Mouse (Mus musculus): ENCODE results near the gene Becn1. TPM values are rescaled to one million over a fixed set of nuclear protein-coding genes. Genes with fewer than 3 reads are reported as not detected.

Becn1 gene
- polyA plus RNA-seq, 1 experiment from 2014 or later = 166 TPM

DNA sequence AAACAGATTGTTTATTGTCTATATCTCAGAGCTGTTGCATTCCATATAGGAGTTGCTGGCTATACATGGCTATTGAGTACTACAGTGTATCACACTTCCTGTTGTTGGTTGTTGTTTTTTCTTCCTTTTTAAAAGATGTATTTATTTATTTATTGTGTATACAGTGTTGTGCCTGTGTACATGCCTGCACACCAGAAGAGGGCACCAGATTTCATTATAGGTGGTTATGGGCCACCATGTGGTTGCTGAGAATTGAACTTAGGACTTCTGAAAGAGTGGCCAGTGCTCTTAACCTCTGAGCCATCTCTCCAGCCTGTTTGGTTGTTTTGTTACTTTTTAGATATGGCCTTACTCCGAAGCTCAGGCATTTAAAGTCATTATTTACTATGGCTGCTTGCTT lies 12.5 kb upstream of the Becn1 start:
- no peak for ATAC-seq (replicated peaks; ENCODE audit: low FRiP score)
- H3K9ac ChIP-seq = no peak overlapping the region
- H3K36me3 ChIP-seq = peaks cover 21% of the 10 kb centered on the region

DNA sequence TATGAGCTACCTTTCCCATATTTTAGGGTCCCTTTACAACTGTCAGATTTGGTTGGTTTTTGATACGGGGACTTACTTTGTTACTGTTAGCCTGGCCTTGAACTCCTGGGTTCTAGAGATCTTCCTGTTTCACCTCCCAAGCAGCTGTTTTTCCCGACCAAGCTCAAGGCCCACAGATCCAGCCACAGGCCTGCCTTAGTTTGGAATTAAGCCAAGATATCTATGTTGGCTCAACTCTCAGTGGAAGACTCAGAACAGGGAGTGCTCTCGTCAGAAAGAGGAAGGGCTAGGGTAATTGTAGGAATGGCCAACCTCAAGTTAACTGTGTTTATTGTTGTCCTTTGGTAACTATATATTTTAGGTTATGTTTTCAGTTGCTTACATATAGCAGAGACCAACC lies 10.1 kb upstream of the Becn1 start:
- no peak overlapping the region for H3K4me3 ChIP-seq (replicated peaks)
- H3K27me3 ChIP-seq = peaks cover 5% of the 10 kb centered on the region
- no peaks in the 10 kb centered on the region for H3K9me3 ChIP-seq (replicated peaks)
- no peak overlapping the region for H3K27ac ChIP-seq
- no peak overlapping the region for H3K9ac ChIP-seq
- ATAC-seq (replicated peaks; ENCODE audit: low FRiP score) = no peak
- H3K36me3 ChIP-seq = no peaks in the 10 kb centered on the region
- peaks cover 8% of the 10 kb centered on the region for H3K4me1 ChIP-seq
- no peak overlapping the region for H3K4me2 ChIP-seq
- WGBS = 56% methylated on average over 3 of the region's 3 CpGs

More for the DNA sequence above, 12.5 kb upstream of the Becn1 start:
- H3K4me2 ChIP-seq = no peak overlapping the region
- no peaks in the 10 kb centered on the region for H3K9me3 ChIP-seq (replicated peaks)
- no peak overlapping the region for H3K4me3 ChIP-seq (replicated peaks)
- H3K4me1 ChIP-seq = peaks cover 18% of the 10 kb centered on the region
- WGBS = 90% methylated on average over 1 of the region's 1 CpGs
- H3K27me3 ChIP-seq = no peaks in the 10 kb centered on the region
- no peak overlapping the region for H3K27ac ChIP-seq

GRCm38 (mm10) chr11:101311083-101311482 lies 9.0 kb upstream of the Becn1 start:
- ATAC-seq (replicated peaks; ENCODE audit: low FRiP score) = no peak
- Histone ChIP-seq H3K27ac (no peak overlapping the region), H3K4me3 (replicated peaks) (no peak overlapping the region), H3K9me3 (replicated peaks) (no peaks in the 10 kb centered on the region), H3K27me3 (peaks cover 10% of the 10 kb centered on the region), H3K36me3 (no peaks in the 10 kb centered on the region), H3K4me2 (no peak overlapping the region), H3K4me1 (peaks cover 3% of the 10 kb centered on the region; the same call in 1 of the 2 replicates), H3K9ac (no peak overlapping the region)
- 84% methylated on average over 3 of the region's 3 CpGs for WGBS

DNA sequence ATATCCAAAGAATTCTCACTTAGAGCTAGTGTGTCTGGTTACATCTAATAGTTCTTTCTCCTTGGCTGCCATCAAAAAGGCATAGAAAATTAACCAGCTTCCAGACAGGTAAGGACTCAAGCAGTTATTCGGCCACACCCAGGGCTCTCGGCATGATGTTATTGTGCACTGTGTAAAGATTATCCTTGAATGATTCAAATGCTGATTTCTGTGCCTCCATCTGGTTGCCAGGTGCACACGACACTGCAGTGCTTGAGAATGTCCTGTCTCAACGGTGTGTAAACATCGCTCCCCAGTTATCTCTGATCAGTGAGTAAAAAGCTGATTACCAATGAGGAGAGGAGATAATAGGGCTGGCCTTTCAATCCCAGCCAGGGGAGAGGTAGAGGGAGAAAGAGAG lies 5.7 kb upstream of the Becn1 start:
- Histone ChIP-seq H3K27ac (no peak overlapping the region), H3K4me3 (replicated peaks) (no peak overlapping the region), H3K9ac (no peak overlapping the region), H3K36me3 (no peaks in the 10 kb centered on the region), H3K4me2 (no peak overlapping the region), H3K9me3 (replicated peaks) (no peaks in the 10 kb centered on the region), H3K27me3 (peaks cover 10% of the 10 kb centered on the region), H3K4me1 (no peaks in the 10 kb centered on the region)
- no peak for ATAC-seq (replicated peaks; ENCODE audit: low FRiP score)
- WGBS = 52% methylated on average over 5 of the region's 5 CpGs

- Histone ChIP-seq H3K27me3 (no peaks in the 10 kb centered on the region), H3K9me3 (replicated peaks) (no peaks in the 10 kb centered on the region), H3K9ac (peak overlapping the region; percentile 83), H3K4me1 (peaks cover 18% of the 10 kb centered on the region), H3K36me3 (peaks cover 33% of the 10 kb centered on the region), H3K4me3 (replicated peaks) (peak overlapping the region; percentile 84), H3K4me2 (peak overlapping the region; percentile 90), H3K27ac (peak overlapping the region; percentile 67)
- 13% methylated on average over 26 of the region's 26 CpGs for WGBS
- no peak for ATAC-seq (replicated peaks; ENCODE audit: low FRiP score)
These were observed 635 bp downstream of the Becn1 start for GRCm38 (mm10) chr11:101301299-101302003.

- Histone ChIP-seq H3K9me3 (replicated peaks) (no peaks in the 10 kb centered on the region), H3K27me3 (no peaks in the 10 kb centered on the region), H3K4me2 (peak overlapping the region; percentile 90), H3K4me1 (peaks cover 18% of the 10 kb centered on the region), H3K9ac (peak overlapping the region; percentile 83; the same call in 1 of the 2 replicates), H3K36me3 (peaks cover 38% of the 10 kb centered on the region), H3K27ac (no peak overlapping the region), H3K4me3 (replicated peaks) (peak overlapping the region; percentile 84)
- WGBS = 76% methylated on average over 7 of the region's 7 CpGs
- no peak for ATAC-seq (replicated peaks; ENCODE audit: low FRiP score)
These were observed 1.2 kb downstream of the Becn1 start for GRCm38 (mm10) chr11:101300881-101301280.

DNA sequence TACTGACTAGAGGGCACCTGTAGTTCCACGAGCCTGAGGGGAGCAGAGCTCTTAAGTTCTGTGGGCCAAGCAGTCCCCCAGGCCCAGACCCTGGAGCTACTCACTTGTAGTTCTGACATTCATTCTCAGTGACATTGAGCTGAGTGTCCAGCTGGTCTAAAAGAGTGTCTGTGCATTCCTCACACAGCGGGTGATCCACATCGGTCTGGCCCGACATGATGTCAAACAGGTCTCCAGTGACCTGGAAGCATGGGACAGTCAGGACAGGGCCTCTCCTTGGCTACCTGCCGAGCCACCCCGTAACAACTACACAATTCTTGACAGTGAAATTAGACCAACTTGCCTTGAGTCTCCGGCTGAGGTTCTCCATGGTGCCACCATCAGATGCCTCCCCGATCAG lies 6.9 kb downstream of the Becn1 start:
- WGBS = 94% methylated on average over 8 of the region's 8 CpGs
- Histone ChIP-seq H3K4me1 (peaks cover 1% of the 10 kb centered on the region), H3K4me3 (replicated peaks) (no peak overlapping the region), H3K27ac (no peak overlapping the region), H3K4me2 (no peak overlapping the region), H3K9me3 (replicated peaks) (no peaks in the 10 kb centered on the region), H3K36me3 (peaks cover 95% of the 10 kb centered on the region), H3K27me3 (no peaks in the 10 kb centered on the region), H3K9ac (no peak overlapping the region)
- no peak for ATAC-seq (replicated peaks; ENCODE audit: low FRiP score)

GRCm38 (mm10) chr11:101291231-101291630 lies 10.9 kb downstream of the Becn1 start:
- H3K27ac ChIP-seq = no peak overlapping the region
- no peak for ATAC-seq (replicated peaks; ENCODE audit: low FRiP score)
- no peaks in the 10 kb centered on the region for H3K4me1 ChIP-seq
- no peak overlapping the region for H3K4me2 ChIP-seq
- no peak overlapping the region for H3K4me3 ChIP-seq (replicated peaks)
- 95% methylated on average over 8 of the region's 8 CpGs for WGBS
- peaks cover 95% of the 10 kb centered on the region for H3K36me3 ChIP-seq
- no peaks in the 10 kb centered on the region for H3K9me3 ChIP-seq (replicated peaks)
- no peaks in the 10 kb centered on the region for H3K27me3 ChIP-seq
- no peak overlapping the region for H3K9ac ChIP-seq

GRCm38 (mm10) chr11:101287306-101287705 lies 14.8 kb downstream of the Becn1 start:
- WGBS = 85% methylated on average over 9 of the region's 9 CpGs
- Histone ChIP-seq H3K4me3 (replicated peaks) (no peak overlapping the region), H3K9me3 (replicated peaks) (no peaks in the 10 kb centered on the region), H3K9ac (no peak overlapping the region), H3K4me1 (peaks cover 23% of the 10 kb centered on the region), H3K27ac (no peak overlapping the region), H3K4me2 (no peak overlapping the region), H3K27me3 (no peaks in the 10 kb centered on the region), H3K36me3 (peaks cover 60% of the 10 kb centered on the region)
- ATAC-seq (replicated peaks; ENCODE audit: low FRiP score) = no peak

DNA sequence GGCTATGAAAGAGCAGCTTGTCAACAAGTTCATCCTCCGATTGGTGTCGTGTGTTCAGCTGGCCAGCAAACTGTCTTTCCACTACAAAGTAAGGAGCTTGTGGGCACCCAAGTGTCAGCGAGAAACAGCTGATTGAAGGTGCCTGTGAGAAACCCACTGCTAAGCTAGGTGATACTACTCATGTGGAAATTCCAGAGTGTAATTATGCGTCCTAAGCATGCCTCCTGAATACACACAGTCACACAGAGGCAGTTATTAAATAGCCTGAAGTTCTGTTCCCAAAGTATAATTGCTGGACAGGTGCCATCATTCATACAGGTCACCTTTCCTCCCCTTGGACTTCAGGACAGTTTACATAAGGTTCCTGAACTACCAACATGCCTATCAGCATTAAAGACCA lies 18.3 kb downstream of the Becn1 start:
- Histone ChIP-seq H3K9ac (no peak overlapping the region), H3K4me1 (peaks cover 46% of the 10 kb centered on the region), H3K36me3 (peaks cover 25% of the 10 kb centered on the region), H3K27me3 (no peaks in the 10 kb centered on the region), H3K9me3 (replicated peaks) (no peaks in the 10 kb centered on the region), H3K4me3 (replicated peaks) (no peak overlapping the region), H3K4me2 (no peak overlapping the region), H3K27ac (peak overlapping the region; percentile 77)
- 40% methylated on average over 4 of the region's 4 CpGs for WGBS
- no peak for ATAC-seq (replicated peaks; ENCODE audit: low FRiP score)

GRCm38 (mm10) chr11:101282896-101283295 lies 19.2 kb downstream of the Becn1 start:
- Histone ChIP-seq H3K4me1 (peaks cover 49% of the 10 kb centered on the region), H3K4me2 (no peak overlapping the region), H3K9me3 (replicated peaks) (no peaks in the 10 kb centered on the region), H3K27ac (peak overlapping the region; percentile 77), H3K9ac (no peak overlapping the region), H3K36me3 (peaks cover 17% of the 10 kb centered on the region), H3K4me3 (replicated peaks) (no peak overlapping the region), H3K27me3 (no peaks in the 10 kb centered on the region)
- no peak for ATAC-seq (replicated peaks; ENCODE audit: low FRiP score)
- WGBS = 20% methylated on average over 5 of the region's 5 CpGs

DNA sequence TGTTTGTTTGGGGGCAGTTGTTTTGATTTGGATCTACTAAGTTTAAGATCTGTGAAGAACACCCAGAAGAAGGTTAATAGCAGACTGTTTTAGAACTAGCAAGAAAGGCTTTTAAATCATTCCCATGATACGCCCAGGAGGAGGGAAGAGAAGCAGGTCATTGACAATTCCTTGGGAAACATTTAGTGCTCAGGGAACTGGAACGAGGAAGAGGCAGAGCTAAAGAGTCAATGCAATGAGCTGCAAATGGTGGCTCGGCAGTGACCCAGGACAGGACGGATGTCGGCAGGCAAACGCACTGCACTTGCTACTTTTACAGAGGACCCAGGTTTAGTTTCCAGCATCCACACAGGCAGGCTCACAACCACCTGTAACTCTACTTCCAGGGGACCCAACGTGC lies 21.2 kb downstream of the Becn1 start:
- Histone ChIP-seq H3K4me2 (0 out of 2 replicates have a peak overlapping the region, but pooled peaks have one; percentile 30), H3K27me3 (no peaks in the 10 kb centered on the region), H3K27ac (peak overlapping the region; percentile 41; the same call in 1 of the 2 replicates), H3K9ac (no peak overlapping the region), H3K4me3 (replicated peaks) (no peak overlapping the region), H3K36me3 (peaks cover 18% of the 10 kb centered on the region; the same call in 1 of the 2 replicates), H3K4me1 (peaks cover 69% of the 10 kb centered on the region), H3K9me3 (replicated peaks) (no peaks in the 10 kb centered on the region)
- no peak for ATAC-seq (replicated peaks; ENCODE audit: low FRiP score)
- 18% methylated on average over 7 of the region's 7 CpGs for WGBS
